Mouse (Mus musculus) right cerebral cortex, postnatal 4 days (tissue): ENCODE results near the gene Vmn2r62.
"Not testable (repeated sequence)": the region's sequence is repeated elsewhere in the genome, so short reads cannot be mapped to it uniquely, and the experiment has no call there.

Source experiments
- DNase-seq: peaks from one replicate; pipeline ENCODE4 v3.0.0-alpha.2; 2022

Gene Vmn2r62

GRCm38 (mm10) chr7:42793425-42793824, at the start of gene Vmn2r62:
Vmn2r62 (minus strand) TSS chr7:42793525.
- not testable (repeated sequence) for DNase-seq

- not testable (repeated sequence) for DNase-seq
These were observed 45.0 kb upstream of the Vmn2r62 start for GRCm38 (mm10) chr7:42838366-42838765.

GRCm38 (mm10) chr7:42832221-42832620, 38.9 kb upstream of the Vmn2r62 start:
- no peak for DNase-seq

- no peak for DNase-seq
These were observed 43.5 kb downstream of the Vmn2r62 start for GRCm38 (mm10) chr7:42749836-42750235.

- DNase-seq, result no peak
These were observed 54.7 kb downstream of the Vmn2r62 start for GRCm38 (mm10) chr7:42738536-42739210.

GRCm38 (mm10) chr7:42726917-42727316, 66.4 kb downstream of the Vmn2r62 start, which contains the start of gene Gm17067:
Gm17067 (minus strand) TSS chr7:42727017.
- not testable (repeated sequence) for DNase-seq
